Mouse (Mus musculus): ENCODE measurements around the gene G430095P16Rik. TPM values are rescaled to one million over a fixed set of nuclear protein-coding genes. Genes with fewer than 3 reads are reported as not detected.

The G430095P16Rik gene
- 17.8 and 20.7 TPM in 2 replicates for polyA plus RNA-seq (2012)

DNA sequence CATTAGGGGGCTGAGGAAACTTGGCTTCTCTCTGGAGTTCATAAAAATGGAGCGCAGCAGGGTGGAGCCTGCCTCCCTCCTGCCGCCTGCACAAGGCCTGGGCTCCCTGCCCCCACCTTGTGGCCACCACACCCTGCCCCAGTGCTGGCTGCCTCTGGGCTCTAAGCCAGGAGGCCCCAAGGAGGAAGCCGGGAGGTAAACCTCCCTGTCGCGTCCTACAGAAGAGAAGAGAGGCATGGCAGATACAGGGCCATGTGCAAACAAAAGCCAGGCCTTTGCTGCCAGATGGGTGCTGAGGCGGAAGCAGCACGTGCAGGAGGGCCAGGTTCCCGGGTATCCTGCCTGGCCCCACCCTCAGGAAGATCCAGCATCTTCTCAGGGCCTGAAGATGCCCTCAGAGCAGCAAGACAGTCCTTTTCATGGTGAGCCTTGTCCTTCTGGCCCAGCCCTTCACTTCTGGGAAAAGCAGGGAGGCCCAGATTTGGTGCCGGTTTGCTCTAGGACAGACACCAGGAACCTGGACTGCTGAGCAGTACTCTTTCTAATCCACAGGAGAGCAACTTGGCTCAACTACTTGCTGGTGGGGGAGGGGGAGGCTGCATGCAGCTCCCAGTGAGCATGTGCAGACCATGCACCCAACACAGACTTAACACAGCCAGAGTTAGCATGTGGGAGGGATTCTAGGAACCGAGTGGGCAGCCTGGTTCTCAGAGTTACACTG is at the start of gene G430095P16Rik:
Gene G430095P16Rik (plus strand): TSS at position 158 of the 721 bp plus-strand sequence.
- TF ChIP-seq GATA1 (IDR thresholded peaks at IDR 0.05; ENCODE audit: low read length) = no peak

GRCm38 (mm10) chr8:84677305-84677704 is 45.5 kb upstream of the G430095P16Rik start:
- no peak for TF ChIP-seq GATA1 (IDR thresholded peaks at IDR 0.05; ENCODE audit: low read length)

DNA sequence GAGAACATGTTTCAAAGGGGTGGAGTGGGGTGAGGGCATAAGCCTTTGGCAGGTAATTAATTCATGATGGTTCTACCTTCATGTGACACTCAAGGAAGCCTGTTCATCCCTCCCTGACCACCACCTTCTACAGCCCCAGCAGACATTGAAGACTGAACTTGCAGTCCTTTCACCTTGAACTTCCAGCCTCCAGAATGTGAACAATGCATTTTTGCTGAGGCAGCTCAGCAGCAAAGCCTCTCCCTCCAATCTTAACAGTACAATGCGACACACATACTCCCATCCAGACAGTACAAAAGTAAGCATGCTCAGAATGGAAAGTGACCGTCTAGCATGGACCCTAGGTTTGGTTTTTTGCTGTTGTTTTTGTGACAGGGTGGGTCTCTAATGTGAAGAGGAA is 41.3 kb upstream of the G430095P16Rik start:
- TF ChIP-seq GATA1 (IDR thresholded peaks at IDR 0.05; ENCODE audit: low read length) = no peak

- no peak for TF ChIP-seq GATA1 (IDR thresholded peaks at IDR 0.05; ENCODE audit: low read length)
Observed at GRCm38 (mm10) chr8:84682257-84682656, 40.5 kb upstream of the G430095P16Rik start.

- no peak for TF ChIP-seq GATA1 (IDR thresholded peaks at IDR 0.05; ENCODE audit: low read length)
Observed at GRCm38 (mm10) chr8:84684537-84684936, 38.3 kb upstream of the G430095P16Rik start.

- TF ChIP-seq GATA1 (IDR thresholded peaks at IDR 0.05; ENCODE audit: low read length) = no peak
Observed at GRCm38 (mm10) chr8:84686191-84687002, 36.4 kb upstream of the G430095P16Rik start, which contains the start of gene Trmt1. Gene Trmt1, plus strand, starts transcription at chr8:84686307.

GRCm38 (mm10) chr8:84687003-84687704 is 35.7 kb upstream of the G430095P16Rik start:
- no peak for TF ChIP-seq GATA1 (IDR thresholded peaks at IDR 0.05; ENCODE audit: low read length)

DNA sequence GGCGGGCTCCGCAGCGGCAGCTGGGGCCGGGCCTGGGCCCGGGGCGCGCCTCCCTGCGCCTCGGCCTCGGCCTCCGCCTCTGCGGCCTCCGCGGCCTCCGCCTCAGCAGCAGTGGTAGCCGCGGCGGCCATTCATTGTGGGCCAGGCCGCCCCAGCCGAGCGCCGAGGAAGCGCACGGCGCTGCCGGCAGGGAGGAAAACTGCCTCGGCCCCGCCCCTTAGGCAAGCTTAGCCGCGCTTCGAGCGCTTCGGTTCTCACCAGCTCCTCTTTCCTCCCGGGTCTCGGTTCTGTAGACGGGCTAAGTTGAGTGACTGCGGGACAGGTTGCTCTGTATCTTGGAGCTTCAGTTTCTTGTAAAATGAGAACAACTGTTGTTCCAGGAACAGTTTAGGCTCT is 35.1 kb upstream of the G430095P16Rik start, which contains the start of gene Nacc1:
Gene Nacc1 (minus strand): TSS at position 158 of the 396 bp plus-strand sequence.
- no peak for TF ChIP-seq GATA1 (IDR thresholded peaks at IDR 0.05; ENCODE audit: low read length)

- TF ChIP-seq GATA1 (IDR thresholded peaks at IDR 0.05; ENCODE audit: low read length) = no peak
Observed at GRCm38 (mm10) chr8:84689091-84689915, 33.5 kb upstream of the G430095P16Rik start.

DNA sequence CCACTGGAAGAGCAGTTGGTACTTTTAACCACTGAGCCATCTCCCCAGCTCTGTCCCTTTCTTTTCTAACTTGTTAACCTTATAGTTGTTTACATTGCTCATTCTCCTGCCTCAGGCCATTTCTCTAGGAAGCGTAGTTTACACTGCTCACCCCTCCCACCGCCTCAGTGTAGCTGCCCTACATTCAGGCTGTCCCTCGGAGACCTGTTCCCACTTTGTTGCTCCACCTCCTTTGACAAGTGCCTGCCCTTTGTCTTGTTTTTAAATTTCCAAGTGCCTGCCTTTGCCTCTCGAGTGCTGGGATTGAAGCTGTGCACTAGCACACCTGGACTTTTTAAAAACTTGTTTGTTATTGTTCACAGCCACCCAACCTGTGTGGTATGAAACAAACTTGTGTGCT is 29.5 kb upstream of the G430095P16Rik start:
- no peak for TF ChIP-seq GATA1 (IDR thresholded peaks at IDR 0.05; ENCODE audit: low read length)

- no peak for TF ChIP-seq GATA1 (IDR thresholded peaks at IDR 0.05; ENCODE audit: low read length)
Observed at GRCm38 (mm10) chr8:84695140-84695539, 27.7 kb upstream of the G430095P16Rik start.

DNA sequence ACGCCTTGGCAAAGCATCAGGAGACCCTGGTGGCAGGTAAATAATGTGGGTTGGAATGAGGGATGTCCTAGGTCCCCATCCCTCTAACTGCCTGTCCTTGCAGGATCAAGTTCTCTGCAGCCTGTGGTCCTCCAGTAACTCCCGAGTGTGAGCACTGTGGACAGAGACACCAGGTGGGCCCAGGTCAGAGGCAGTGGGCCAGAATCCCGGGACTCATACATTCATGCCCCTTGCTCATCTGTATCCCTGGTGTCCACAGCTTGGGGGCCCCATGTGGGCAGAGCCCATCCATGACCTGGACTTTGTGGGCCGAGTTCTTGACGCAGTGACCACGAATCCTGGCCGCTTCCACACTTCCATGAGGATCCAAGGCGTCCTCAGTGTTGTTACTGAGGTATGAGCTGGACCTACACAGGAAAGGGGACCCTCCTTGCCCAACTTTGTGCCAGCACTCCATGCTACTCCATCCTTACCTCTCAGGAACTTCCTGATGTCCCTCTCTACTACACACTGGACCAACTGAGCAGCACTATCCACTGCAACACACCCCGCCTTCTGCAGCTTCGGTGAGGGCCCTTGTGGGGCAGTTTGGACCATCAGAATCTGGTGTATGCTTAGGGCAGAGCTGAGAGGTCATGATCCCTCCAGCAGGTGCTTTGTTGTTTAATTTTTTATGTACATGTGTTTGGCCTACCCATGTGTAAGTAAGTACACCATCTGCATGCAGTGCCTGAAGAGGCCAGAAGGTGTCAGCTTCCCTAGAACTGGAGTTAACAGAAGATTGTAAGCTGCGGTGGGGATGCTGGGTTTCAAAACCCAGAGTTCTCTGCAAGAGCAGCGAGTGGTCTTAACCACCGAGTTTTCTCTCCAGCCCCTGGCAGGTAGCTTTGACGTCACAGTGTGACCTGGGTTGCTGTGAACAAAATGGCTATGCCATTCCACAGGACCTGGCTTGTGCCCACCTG is 25.4 kb upstream of the G430095P16Rik start:
- TF ChIP-seq GATA1 (IDR thresholded peaks at IDR 0.05; ENCODE audit: low read length) = no peak

DNA sequence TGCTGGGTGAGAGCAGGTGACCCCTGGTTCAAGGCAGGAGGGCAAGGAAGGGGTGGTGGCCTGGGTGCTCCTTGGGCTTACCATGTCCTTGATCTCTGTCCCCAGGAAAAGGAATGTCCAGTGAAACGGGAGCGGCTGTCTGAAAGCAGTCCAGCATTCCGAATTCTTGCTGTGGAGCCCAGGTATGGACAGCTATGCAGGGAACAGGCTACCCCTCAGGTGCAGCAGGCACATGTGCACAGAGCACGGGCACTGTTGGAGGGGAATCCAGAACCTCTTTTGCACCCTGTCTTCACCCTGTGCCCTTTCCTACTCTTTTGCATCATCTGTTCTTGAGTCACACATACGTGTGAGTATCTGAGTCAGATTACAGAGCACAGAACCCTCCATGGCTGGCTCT is 24.5 kb upstream of the G430095P16Rik start:
- no peak for TF ChIP-seq GATA1 (IDR thresholded peaks at IDR 0.05; ENCODE audit: low read length)

DNA sequence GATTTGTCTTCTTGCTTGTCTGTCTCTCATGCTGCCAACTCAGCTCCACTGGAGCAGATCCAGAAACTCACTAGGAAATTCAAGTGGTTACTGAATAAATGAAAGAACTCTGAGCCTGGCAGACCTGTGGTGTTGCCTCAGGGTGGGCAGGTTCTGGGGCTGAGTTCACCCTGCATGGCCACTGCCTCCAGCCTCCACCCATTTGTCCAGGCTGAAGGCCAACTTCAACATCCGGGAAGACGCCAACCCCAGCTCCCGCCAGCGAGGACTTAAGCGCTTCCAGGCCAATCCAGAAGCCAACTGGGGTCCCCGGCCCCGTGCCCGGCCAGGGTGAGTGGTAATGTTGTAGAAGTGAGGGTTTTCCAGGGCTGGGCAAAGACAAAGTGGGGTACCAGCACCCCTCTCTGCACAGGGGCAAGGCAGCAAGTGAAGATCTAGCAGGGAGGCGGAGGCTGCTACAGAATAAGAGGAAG is 23.8 kb upstream of the G430095P16Rik start:
- no peak for TF ChIP-seq GATA1 (IDR thresholded peaks at IDR 0.05; ENCODE audit: low read length)
